Mouse (Mus musculus): ENCODE data around the gene Stt3b.

GRCm38 (mm10) chr9:115340212-115340815 lies 30.1 kb upstream of the Stt3b start:
- TF ChIP-seq POLR2A (IDR thresholded peaks at IDR 0.05; ENCODE audit: insufficient read depth, low read depth, low read length), result no peak
- no peak for TF ChIP-seq CTCF (IDR thresholded peaks at IDR 0.05)
- no peak for TF ChIP-seq EP300 (IDR thresholded peaks at IDR 0.05; ENCODE audit: insufficient read depth, low read depth, low read length)

All from heart, adult 2 months (tissue).